Mouse (Mus musculus) heart, adult 2 months (tissue): ENCODE measurements around the gene Prkar1b.

Experiments used
- CTCF ChIP-seq: fragments of 200-600 bp; IDR thresholded peaks from 2 replicates; pipeline ENCODE4 v1.8.1; 2022; ENCODE audit warnings: antibody characterized with exemption, mild to moderate bottlenecking, moderate library complexity
- EP300 ChIP-seq: fragments of 200-500 bp; IDR thresholded peaks from 2 replicates; pipeline ENCODE4 v1.6.1; 2011; ENCODE audit warnings: low read depth, low read length, control low read depth; ENCODE audit not compliant: insufficient read depth

DNA sequence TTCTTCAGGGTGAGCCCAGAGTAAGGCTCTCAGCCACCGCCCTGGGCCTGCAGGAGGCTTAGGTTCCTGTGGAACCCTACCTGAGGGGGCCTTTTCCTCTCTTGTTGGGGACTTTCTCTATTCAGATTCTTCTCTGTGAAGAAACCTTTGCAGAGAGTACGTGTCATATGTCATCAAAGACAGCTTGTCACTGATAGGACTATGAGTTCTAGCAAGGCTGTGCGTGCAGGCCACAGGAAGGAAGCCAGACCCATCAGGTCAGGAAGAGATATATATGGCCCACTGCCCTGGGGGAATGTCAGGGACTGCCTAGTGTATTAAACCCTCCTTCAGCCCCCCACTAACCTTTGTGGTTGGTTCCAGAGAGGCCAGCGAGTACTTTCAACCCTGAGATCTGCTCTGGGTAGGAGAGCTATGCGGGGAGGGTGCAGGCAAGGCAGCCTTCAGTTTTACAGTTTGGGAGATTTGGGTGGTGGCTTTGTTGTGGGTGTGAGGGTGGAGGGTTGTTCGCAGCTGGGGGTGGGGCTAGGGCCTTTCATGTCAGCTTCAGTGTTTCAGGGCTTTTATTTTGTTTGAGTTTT is 17.1 kb upstream of the Prkar1b start:
- TF ChIP-seq CTCF (no peak), EP300 (no peak)
